In the genomic region with DNA sequence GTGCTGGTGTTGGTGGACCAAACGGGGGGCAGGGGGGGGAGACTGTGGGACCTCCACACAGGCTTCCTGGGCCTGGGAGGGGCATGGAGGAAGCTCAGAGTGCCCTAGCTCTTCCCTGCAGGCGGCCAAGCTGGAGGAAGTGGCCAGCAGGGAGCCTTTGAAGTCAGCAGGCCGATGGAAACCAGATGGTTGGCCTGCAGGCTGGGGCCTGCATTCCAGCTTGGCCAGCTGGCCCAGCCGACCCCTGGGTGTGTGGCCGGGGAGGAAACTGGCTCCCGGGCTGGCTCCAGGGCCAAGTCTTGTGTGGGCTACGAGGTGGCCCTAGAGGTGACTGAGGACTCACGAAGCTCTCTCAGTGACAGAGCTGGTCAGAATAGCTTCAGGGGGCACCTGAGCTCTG, we compare ENCODE assay signal across 7 mouse cellular contexts. TPM values are rescaled to one million over a fixed set of nuclear protein-coding genes. Genes with fewer than 3 reads are reported as not detected.
DNase-seq lines count a peak whose midpoint lies in the region; ATAC-seq lines count a peak whose summit lies in the region.

No protein-coding gene starts in this region.

- H3K4me1 ChIP-seq in embryonic facial prominence, embryonic 13.5 days, result peaks cover 70% of the 10 kb centered on the region
- H3K4me1 ChIP-seq in limb, embryonic 10.5 days, result peaks cover 96% of the 10 kb centered on the region
- peaks cover 15% of the 10 kb centered on the region for H3K4me1 ChIP-seq in midbrain, embryonic 14.5 days (ENCODE audit: control insufficient read depth, insufficient read depth, low read length)

- peak; percentile 81 to 82 for DNase-seq in urinary bladder, postnatal 4 days (ENCODE audit: low spot score in 2 of 2)
- DNase-seq in urinary bladder, postnatal 10 days (ENCODE audit: low spot score), result no peak
- DNase-seq in heart, postnatal 25 days (ENCODE audit: low spot score), result peak; percentile 73
- DNase-seq in limb, embryonic 10.5 days (ENCODE audit: low spot score), result peak; percentile 88
- DNase-seq in midbrain, embryonic 14.5 days, result no peak
- no peak for DNase-seq in spleen, postnatal 14 days (ENCODE audit: low spot score in 2 of 2)

- H3K27me3 ChIP-seq in embryonic facial prominence, embryonic 13.5 days, result no peaks in the 10 kb centered on the region
- H3K27me3 ChIP-seq in limb, embryonic 10.5 days (ENCODE audit: low read depth, poor library complexity, severe bottlenecking), result no peaks in the 10 kb centered on the region
- no peaks in the 10 kb centered on the region for H3K27me3 ChIP-seq in midbrain, embryonic 14.5 days (ENCODE audit: control insufficient read depth, insufficient read depth, low read length)

- peak overlapping the region; percentile 58; the same call in 1 of the 2 replicates for H3K9ac ChIP-seq in embryonic facial prominence, embryonic 13.5 days
- peak overlapping the region; percentile 16; the same call in 1 of the 2 replicates for H3K9ac ChIP-seq in midbrain, embryonic 14.5 days (replicated peaks; ENCODE audit: low read length)

- peak overlapping the region; percentile 62 for H3K27ac ChIP-seq in embryonic facial prominence, embryonic 13.5 days
- H3K27ac ChIP-seq in limb, embryonic 10.5 days, result peak overlapping the region; percentile 95
- H3K27ac ChIP-seq in midbrain, embryonic 14.5 days (replicated peaks; ENCODE audit: low read depth, low read length), result peak overlapping the region; percentile 41

- no peak overlapping the region for H3K4me3 ChIP-seq in embryonic facial prominence, embryonic 13.5 days
- H3K4me3 ChIP-seq in limb, embryonic 10.5 days, result peak overlapping the region; percentile 34
- no peak overlapping the region for H3K4me3 ChIP-seq in midbrain, embryonic 14.5 days (replicated peaks; ENCODE audit: low read depth, low read length)

- intact Hi-C loops in heart, postnatal 25 days (cut with DNase I), result no loop called here

- WGBS in embryonic facial prominence, embryonic 13.5 days, result 25% methylated on average over 8 of the region's 8 CpGs
- WGBS in limb, embryonic 10.5 days, result 5% methylated on average over 8 of the region's 8 CpGs
- 21% methylated on average over 8 of the region's 8 CpGs for WGBS in midbrain, embryonic 14.5 days

- no peaks in the 10 kb centered on the region for H3K9me3 ChIP-seq in embryonic facial prominence, embryonic 13.5 days
- H3K9me3 ChIP-seq in limb, embryonic 10.5 days (replicated peaks), result no peaks in the 10 kb centered on the region
- no peaks in the 10 kb centered on the region for H3K9me3 ChIP-seq in midbrain, embryonic 14.5 days (ENCODE audit: control insufficient read depth, low read length)

- H3K36me3 ChIP-seq in embryonic facial prominence, embryonic 13.5 days, result peaks cover 53% of the 10 kb centered on the region
- H3K36me3 ChIP-seq in limb, embryonic 10.5 days, result peaks cover 81% of the 10 kb centered on the region
- peaks cover 34% of the 10 kb centered on the region for H3K36me3 ChIP-seq in midbrain, embryonic 14.5 days (ENCODE audit: control insufficient read depth, insufficient read depth, low read length)

- 0 out of 2 replicates have a peak overlapping the region, but pooled peaks have one; percentile 18 for H3K4me2 ChIP-seq in embryonic facial prominence, embryonic 13.5 days
- no peak overlapping the region for H3K4me2 ChIP-seq in midbrain, embryonic 14.5 days (ENCODE audit: low read length)

- no peak for ATAC-seq in embryonic facial prominence, embryonic 13.5 days (ENCODE audit: insufficient number of reproducible peaks, insufficient read depth, low FRiP score, low TSS enrichment, low read depth)
- ATAC-seq in midbrain, embryonic 14.5 days (ENCODE audit: low FRiP score, low TSS enrichment), result no peak

RNA-seq across cellular contexts. Expression of a gene that starts 5.9 kb away (rescaled TPM):
- 5.3 and 6.9 TPM in 2 replicates for polyA plus RNA-seq in embryonic facial prominence, embryonic 13.5 days (2015; fragmentation: Nextera tagmentation; extraction: Ambion mirVana)
- 1 to 10 TPM; 1.9 to 2.0 TPM for total RNA-seq in heart, postnatal 25 days (2021)
- polyA plus RNA-seq in limb, embryonic 10.5 days (2016; fragmentation: Nextera tagmentation; extraction: Ambion mirVana), result 18.2 and 29.4 TPM in 2 replicates
- polyA plus RNA-seq in midbrain, embryonic 14.5 days (2014; fragmentation: Nextera tagmentation; extraction: Ambion mirVana), result 2.4 and 4.0 TPM in 2 replicates

RNA-seq across cellular contexts. Expression of a gene that starts 11.7 kb away (rescaled TPM):
- 190 and 206 TPM in 2 replicates for polyA plus RNA-seq in embryonic facial prominence, embryonic 13.5 days (2015; fragmentation: Nextera tagmentation; extraction: Ambion mirVana)
- total RNA-seq in heart, postnatal 25 days (2021), result 10 to 100 TPM; 81.1 to 82.9 TPM
- polyA plus RNA-seq in limb, embryonic 10.5 days (2016; fragmentation: Nextera tagmentation; extraction: Ambion mirVana), result 116 and 143 TPM in 2 replicates
- polyA plus RNA-seq in midbrain, embryonic 14.5 days (2014; fragmentation: Nextera tagmentation; extraction: Ambion mirVana), result 220 and 229 TPM in 2 replicates

RNA-seq across cellular contexts. Expression of a gene that starts 16.0 kb away (rescaled TPM):
- polyA plus RNA-seq in embryonic facial prominence, embryonic 13.5 days (2015; fragmentation: Nextera tagmentation; extraction: Ambion mirVana), result 0.98 and 1.3 TPM in 2 replicates
- total RNA-seq in heart, postnatal 25 days (2021), result under 1 TPM; 0.14 to 0.18 TPM
- polyA plus RNA-seq in limb, embryonic 10.5 days (2016; fragmentation: Nextera tagmentation; extraction: Ambion mirVana), result 0.31 and 0.49 TPM in 2 replicates
- polyA plus RNA-seq in midbrain, embryonic 14.5 days (2014; fragmentation: Nextera tagmentation; extraction: Ambion mirVana), result 2.4 and 2.9 TPM in 2 replicates

RNA-seq across cellular contexts. Expression of a gene that starts 22.1 kb away (rescaled TPM):
- 8.1 and 29.9 TPM in 2 replicates for polyA plus RNA-seq in embryonic facial prominence, embryonic 13.5 days (2015; fragmentation: Nextera tagmentation; extraction: Ambion mirVana)
- total RNA-seq in heart, postnatal 25 days (2021), result not detected
- not detected in 2 replicates for polyA plus RNA-seq in limb, embryonic 10.5 days (2016; fragmentation: Nextera tagmentation; extraction: Ambion mirVana)
- polyA plus RNA-seq in midbrain, embryonic 14.5 days (2014; fragmentation: Nextera tagmentation; extraction: Ambion mirVana), result 3.5 and 8.6 TPM in 2 replicates

RNA-seq across cellular contexts. Expression of a gene that starts 24.0 kb away (rescaled TPM):
- 47.6 and 49.3 TPM in 2 replicates for polyA plus RNA-seq in embryonic facial prominence, embryonic 13.5 days (2015; fragmentation: Nextera tagmentation; extraction: Ambion mirVana)
- total RNA-seq in heart, postnatal 25 days (2021), result 10 to 100 TPM; 49.2 to 50.7 TPM
- 63.6 and 67.1 TPM in 2 replicates for polyA plus RNA-seq in limb, embryonic 10.5 days (2016; fragmentation: Nextera tagmentation; extraction: Ambion mirVana)
- 57.2 and 58.8 TPM in 2 replicates for polyA plus RNA-seq in midbrain, embryonic 14.5 days (2014; fragmentation: Nextera tagmentation; extraction: Ambion mirVana)

Comparison
In these comparisons a context has a peak if more than half of its experiments do, and no peak if none do; other contexts are left out.
1. DNase-seq: peak in urinary bladder, postnatal 4 days (2 of 2), heart, postnatal 25 days (single experiment) and limb, embryonic 10.5 days (single experiment); none in urinary bladder, postnatal 10 days (single experiment), midbrain, embryonic 14.5 days (single experiment) and spleen, postnatal 14 days (0 of 2).
2. H3K27ac ChIP-seq: peak in every context shown above with its lines; median percentile 95 in limb, embryonic 10.5 days; 62 in embryonic facial prominence, embryonic 13.5 days; 41 in midbrain, embryonic 14.5 days.